Mouse (Mus musculus) natural killer cell, adult 2 months (primary cell): Measurements from ENCODE around the gene Zbtb24.
"Not testable (repeated sequence)": the region's sequence is repeated elsewhere in the genome, so short reads cannot be mapped to it uniquely, and the experiment has no call there.

Source experiments
- DNase-seq, 2 experiments: peaks; one replicate each; pipeline ENCODE4 v3.0.0; 2022; ENCODE audit warnings: low spot score in 2 of 2

The Zbtb24 gene

DNA sequence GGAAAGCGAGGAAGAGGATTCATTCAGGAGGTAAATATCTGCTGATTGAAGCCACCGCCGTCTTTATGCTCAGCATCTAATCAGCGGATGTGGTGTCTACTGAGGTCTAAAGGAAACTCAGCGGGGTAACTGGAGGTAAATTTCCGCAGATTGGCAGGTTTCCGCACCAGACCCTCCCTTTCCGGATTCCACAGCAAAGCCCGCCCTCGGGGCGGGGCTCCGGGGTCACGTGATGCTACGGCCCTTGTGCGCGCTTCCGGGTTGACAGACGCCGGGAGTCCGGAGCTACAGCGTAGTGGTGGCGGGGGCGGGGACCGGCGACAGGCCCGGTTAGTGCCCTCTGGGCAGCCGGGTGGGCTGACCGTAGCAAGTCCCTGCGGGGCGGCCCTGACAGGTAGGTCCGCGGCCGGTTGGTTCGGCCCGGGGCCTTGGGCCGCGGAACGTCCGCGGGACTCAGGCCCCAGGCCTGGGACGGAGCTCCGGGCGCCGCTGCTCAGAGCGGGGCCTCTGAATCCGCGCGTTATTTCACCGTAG lies at the start of gene Zbtb24:
Zbtb24 (plus strand) TSS at position 247 of the 534 bp plus-strand sequence.
- DNase-seq: peak; percentile 96 to 97

GRCm38 (mm10) chr10:41401097-41401496 lies 49.1 kb upstream of the Zbtb24 start:
- no peak for DNase-seq

GRCm38 (mm10) chr10:41403364-41403763 lies 46.8 kb upstream of the Zbtb24 start:
- no peak for DNase-seq

DNA sequence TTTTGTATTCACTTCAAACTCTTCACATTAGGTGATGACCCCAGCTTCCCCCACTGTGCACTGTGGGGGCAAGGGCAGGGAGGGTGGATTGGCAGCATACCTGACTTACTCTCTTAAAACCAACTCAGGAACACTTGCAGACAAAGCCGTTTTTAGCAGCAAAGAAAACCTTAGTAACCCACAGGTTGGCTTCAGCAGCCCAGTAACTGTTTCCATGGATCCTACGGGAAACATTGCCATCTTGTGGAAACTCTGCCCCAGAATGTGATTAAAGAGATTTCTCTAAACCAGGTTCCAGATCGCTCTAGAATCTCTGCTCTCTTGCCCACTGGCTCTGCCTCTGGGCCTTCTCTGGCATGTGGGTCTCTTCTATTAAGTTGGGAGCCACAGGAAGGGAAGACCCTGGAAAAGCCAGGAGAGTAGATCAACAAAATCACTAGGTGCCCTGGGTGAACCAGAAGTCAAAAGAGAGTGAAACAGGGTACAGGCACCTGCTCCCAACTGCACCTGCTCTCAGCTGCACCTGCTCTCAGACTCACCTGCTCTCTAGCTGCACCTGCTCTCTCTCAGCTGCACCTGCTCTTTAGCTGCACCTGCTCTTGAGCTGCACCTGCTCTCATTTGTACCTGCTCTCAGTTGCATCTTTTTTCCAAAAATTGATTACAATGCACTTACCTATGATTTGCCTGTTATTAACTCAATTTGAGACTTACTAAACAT lies 46.1 kb upstream of the Zbtb24 start:
- DNase-seq: no peak

DNA sequence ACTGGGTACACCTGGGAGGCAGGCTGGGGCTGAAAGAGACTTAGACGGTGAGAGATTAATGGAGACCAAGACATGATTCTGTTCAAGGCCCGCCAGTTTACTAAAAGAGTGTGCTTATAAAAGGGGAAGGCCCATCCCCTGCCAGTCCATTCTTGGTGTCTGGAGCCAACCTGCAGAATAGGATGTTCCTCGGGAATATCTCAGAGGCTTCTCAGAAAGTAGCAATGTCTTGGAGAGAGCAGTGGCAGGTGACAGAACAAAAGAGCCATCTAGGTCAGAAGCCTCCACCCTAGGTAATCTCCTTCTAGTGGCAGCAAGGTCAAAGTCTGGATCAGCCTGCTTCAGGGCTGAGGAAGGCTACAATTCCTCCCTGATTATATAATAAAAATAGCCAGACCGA lies 40.0 kb upstream of the Zbtb24 start:
- DNase-seq: not testable (repeated sequence)

DNA sequence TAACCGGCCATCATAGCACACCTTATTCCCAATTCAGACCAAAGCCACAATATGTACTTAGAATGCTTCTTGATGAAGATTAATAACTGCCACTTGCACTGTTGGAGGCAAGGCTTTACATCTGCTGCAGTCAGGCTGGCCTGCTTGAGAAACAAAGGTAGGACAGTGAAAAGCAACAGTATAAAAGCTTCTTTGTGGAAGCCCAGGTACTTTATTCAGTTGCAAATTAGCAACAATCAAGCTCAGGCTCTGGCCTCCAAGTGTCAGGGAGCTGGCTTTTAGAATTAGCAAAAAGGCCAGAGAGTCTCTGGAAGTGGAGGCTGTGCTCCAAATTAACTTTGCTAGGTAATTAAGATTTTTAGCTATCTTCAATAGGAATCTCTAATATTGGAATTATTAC lies 39.4 kb upstream of the Zbtb24 start:
- DNase-seq: not testable (repeated sequence)

DNA sequence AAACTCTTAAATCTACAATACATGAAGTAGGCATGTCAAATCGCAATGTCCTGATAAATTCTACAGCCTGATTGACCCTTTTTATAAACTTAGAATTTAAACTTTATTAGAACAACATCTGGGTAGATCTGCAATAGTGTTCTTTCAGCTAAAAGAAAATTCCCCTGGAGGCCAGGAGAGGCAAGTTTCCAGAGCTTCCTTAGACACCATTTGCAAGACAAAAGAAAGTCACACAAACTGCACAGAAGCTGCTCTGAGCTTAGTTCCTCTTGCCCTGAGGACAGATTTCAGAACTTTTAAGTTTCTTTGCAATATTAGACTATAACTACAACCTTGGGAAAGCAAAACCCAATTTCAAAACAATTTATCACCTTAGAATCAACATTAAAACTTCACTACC lies 36.7 kb upstream of the Zbtb24 start:
- DNase-seq: not testable (repeated sequence)

DNA sequence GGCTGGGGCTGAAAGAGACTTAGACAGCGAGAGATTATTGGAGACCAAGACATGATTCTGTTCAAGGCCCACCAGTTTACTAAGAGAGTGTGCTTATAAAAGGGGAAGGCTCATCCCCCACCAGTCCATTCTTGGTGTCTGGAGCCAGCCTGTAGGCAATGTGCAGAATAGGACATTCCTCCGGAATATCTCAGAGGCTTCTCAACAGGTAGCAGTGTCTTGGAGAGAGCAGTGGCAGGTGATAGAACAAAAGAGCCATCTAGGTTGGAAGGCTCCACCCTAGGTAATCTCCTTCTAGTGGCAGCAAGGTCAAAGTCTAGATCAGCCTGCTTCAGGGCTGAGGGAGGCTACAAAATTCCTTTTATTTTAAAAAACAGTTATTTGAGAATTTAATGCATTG lies 34.8 kb upstream of the Zbtb24 start:
- DNase-seq: not testable (repeated sequence)

- no peak for DNase-seq
These were observed 29.5 kb upstream of the Zbtb24 start for GRCm38 (mm10) chr10:41420496-41421200.

GRCm38 (mm10) chr10:41423681-41424080 lies 26.5 kb upstream of the Zbtb24 start:
- no peak for DNase-seq

DNA sequence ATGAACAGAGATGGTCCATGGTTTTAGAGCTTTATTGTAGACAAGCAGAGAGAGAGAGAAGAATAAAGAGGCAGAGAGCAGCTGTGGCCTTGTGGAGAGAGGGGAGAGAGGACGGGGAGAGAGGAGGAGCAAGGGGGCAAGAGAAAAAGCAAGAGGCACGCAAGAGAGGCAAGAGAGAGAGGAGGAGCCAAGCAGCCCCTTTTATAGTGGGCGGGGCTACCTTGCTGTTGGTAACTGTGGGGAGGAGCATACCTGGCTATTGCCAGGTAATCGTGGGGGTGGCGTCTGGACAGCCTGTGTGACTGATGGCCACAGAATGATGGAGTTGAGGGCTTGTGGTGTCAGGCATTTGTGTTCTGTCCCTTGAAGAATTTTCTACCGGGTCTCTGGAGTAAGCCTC lies 23.8 kb upstream of the Zbtb24 start:
- no peak for DNase-seq

- peak; percentile 50 to 70 for DNase-seq
These were observed 15.6 kb upstream of the Zbtb24 start for GRCm38 (mm10) chr10:41434624-41435023.

GRCm38 (mm10) chr10:41435141-41435540 lies 15.0 kb upstream of the Zbtb24 start:
- DNase-seq: no peak

- no peak for DNase-seq
These were observed 2.0 kb upstream of the Zbtb24 start for GRCm38 (mm10) chr10:41448216-41448615.

DNA sequence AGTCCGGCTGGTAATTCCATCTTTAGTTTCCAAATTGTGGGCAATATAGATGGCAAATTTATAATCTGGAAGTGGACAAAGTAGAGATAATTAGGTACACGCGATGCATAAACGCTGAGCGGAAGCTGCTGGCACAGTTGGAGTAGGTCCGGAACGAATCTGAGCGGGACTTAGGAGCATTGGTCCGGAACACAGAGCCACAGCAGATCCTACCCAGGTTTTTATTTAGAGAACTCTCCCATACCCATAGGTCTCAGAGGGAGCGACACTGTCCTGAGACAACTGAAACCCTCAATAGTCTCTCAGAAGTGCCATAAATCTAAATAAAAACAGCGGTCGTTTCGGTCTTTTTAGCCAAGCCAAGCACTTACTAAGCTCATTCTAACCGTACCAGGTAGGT lies 499 bp upstream of the Zbtb24 start:
- peak in 1 of 2 experiments; percentile 16 for DNase-seq

- DNase-seq: no peak
These were observed 768 bp downstream of the Zbtb24 start for GRCm38 (mm10) chr10:41450780-41451522.

- DNase-seq: no peak
These were observed 1.5 kb downstream of the Zbtb24 start for GRCm38 (mm10) chr10:41451656-41452055.

GRCm38 (mm10) chr10:41452791-41453190 lies 2.6 kb downstream of the Zbtb24 start:
- DNase-seq: no peak

- DNase-seq: no peak
These were observed 9.8 kb downstream of the Zbtb24 start for GRCm38 (mm10) chr10:41459990-41460389.

DNA sequence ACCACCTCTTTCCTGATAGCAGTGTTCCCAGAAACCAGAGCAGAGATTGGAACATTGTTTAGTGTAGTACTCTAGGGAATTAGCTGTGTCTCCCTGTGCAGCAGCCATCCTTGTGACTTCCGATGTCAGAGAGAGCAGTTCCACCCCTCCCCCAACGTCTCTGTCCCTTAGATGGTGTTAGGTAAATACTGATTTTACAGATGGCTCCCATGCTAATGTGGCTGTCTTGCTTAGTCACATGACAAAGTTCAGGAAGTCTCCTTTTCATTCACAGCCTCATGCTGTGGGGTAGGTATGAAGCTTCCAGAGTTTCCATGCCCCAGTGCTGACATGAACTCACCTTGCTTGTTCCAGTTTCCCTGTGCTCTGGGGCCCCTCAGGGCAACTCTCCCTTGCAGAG lies 10.3 kb downstream of the Zbtb24 start:
- no peak for DNase-seq

- no peak for DNase-seq
These were observed 11.0 kb downstream of the Zbtb24 start for GRCm38 (mm10) chr10:41461057-41461722.
